Mouse (Mus musculus): ENCODE measurements around the gene Efcab11.
A peak's percentile ranks its signal among the peaks of the same experiment; 100 is the strongest.

Gene Efcab11

DNA sequence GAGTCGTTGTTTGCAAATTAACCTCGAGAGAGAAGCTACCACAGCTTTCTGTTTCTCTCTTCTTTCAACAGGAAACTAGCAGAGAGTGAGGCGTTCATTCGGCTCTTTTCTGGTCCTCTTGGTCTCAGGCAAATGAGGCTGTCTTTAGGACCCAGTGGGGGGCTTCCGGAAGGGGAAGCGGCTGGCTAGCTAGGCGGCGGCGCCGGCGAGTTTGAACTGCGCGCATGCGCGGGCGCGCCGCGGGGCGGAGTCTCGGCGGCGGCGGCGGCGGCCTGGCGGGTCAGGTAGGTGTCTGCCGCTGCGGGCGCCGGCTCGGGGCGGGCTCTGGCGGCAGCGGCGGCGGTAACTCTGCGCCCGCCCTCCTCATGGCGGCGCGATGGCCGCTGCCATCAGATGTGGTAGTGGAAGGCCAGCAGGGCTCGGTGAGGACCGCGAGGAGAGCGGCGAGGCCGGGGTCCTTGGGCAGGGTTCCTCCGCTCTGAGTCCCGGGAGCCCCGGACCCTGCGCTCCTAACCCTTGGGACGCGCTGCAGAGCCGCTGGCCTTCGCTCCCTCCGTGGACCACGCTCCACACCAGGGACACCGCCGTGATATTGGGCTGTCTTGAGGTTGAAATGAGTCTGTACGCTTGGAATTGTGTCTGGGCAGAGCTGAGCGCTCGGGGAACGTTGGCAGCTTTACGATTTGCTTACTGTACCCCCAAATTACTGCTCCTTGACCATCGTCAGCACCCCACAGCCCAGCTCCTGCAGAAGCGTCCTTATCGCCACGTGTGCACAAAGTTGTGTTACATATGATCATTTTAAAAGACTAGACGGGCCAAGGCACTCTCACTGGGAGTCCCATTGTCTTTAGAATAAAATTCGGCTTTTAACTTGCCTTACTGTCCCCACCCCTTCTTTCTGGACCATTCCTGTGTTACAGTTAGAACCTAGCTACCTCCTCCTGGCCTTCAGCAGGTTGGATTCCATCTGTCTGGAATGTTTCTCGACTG lies at the start of gene Efcab11, which contains the start of gene Tdp1:
Gene Efcab11, minus strand, starts transcription at position 171 of the 993 bp plus-strand sequence.
Gene Tdp1, plus strand, starts transcription at position 249 of the 993 bp plus-strand sequence.
- DNase-seq (ENCODE audit: low spot score in 2 of 2) = peak; percentile 86 to 92

- DNase-seq (ENCODE audit: low spot score in 2 of 2) = no peak
Observed at GRCm38 (mm10) chr12:99933630-99934029, 49.4 kb upstream of the Efcab11 start.

DNA sequence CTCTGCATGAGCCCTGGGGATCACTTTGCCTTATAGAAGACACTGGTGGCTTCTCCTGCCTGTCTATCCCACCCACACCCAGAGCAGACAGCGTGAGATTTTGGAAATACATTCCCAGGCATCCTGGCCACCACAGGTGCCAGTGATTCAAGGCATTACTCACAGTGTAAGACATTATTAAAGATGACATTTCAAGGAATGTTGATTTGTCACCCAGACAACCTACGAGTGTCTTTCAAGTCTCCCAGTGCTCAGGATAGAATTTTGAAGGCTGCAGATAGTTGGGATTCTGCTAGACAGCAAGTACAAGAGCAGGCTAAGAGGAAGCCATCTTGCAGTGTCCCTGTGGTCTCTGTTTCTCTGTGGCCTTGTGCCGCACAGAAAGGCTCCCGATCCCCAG lies 48.0 kb upstream of the Efcab11 start:
- DNase-seq (ENCODE audit: low spot score in 2 of 2) = no peak

- no peak for DNase-seq (ENCODE audit: low spot score in 2 of 2)
Observed at GRCm38 (mm10) chr12:99929160-99929559, 44.9 kb upstream of the Efcab11 start.

- no peak for DNase-seq (ENCODE audit: low spot score in 2 of 2)
Observed at GRCm38 (mm10) chr12:99928311-99928710, 44.1 kb upstream of the Efcab11 start.

DNA sequence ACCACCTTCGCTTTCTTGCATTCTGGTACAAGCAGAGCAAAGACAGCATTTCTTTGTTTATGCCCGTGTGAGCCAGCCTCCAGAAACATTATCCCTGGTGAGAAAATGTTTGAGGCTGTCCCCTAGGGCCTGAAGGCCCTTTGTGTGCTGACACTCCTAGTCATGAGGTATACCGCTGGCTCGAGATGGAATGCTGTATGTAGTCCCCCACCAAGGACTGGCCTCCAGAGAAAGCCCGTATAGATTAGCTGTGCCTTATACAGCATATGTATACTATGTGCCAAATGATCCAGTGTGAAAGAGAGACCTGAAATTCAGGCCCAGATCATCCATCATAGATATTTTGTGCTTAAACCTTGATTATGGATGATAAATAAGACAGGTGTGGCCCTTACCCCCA lies 39.5 kb upstream of the Efcab11 start:
- DNase-seq (ENCODE audit: low spot score in 2 of 2) = no peak

- no peak for DNase-seq (ENCODE audit: low spot score in 2 of 2)
Observed at GRCm38 (mm10) chr12:99923131-99923606, 38.9 kb upstream of the Efcab11 start.

DNA sequence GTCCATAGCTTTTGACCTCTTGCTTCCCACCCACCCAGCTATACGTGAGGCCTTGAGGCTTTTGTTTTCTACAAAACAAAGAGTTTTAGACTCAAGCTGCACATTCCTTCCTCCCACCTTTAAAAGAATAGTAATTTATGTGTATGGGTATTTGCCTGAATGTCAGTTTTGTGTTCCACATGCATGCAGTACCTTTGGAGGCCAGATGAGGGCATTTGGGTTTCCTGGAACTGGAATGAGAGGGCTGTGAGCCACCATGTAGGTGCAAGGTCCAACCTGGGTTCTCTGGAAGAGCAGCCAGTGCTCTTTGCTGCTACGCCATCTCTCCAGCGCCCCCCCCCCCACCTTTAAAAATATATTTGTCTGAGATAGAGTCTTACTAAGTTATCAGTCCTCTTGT lies 36.8 kb upstream of the Efcab11 start:
- DNase-seq (ENCODE audit: low spot score in 2 of 2) = no peak

DNA sequence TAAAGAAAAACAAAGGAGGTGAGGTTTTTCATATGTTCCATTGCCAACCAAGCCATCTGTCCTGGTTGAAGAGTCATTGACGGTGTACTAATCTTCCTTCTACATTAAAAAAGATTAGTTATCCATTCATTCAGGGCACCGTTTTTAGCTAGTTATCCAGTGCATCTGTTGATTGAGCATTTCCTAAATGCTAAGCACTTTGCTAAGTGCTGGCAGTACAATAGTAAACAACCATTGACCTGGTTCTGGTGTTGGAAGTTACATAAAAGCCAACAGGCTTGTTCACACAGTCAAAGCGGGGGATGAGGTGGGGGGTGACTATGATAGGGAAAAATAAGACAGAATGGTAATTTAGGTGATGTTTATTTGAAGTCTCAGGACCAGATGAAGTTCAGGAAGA lies 35.4 kb upstream of the Efcab11 start:
- DNase-seq (ENCODE audit: low spot score in 2 of 2) = no peak

DNA sequence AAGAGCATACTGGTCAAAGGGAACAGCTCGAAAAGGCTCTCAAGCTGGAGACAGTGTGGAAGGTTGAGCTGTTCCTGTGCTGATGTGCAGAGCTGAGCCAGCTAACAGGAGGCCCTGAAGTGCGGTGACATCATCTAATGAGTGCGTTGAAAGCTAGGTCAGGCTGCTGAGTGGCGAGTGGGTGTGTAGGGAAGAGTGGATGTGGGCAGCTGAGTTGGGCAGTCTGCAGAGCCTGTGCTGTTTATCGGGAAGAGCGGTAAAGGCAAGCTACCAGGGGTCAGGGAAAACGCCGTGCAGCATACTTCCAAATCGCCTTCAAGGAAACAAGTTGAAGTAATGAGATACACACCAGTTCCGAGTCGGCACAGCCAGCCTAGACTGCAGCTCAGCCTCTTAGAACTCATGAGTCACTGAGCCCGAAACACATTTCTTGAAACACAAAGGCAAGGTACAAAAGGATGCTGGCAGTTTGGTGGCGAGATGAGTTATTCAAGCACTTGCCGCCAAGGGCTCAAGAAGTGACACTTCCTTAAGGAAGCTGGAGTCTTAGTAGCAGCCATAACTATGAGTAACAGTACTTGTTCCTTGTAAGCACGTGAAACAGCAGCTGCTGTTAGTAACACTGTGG lies 33.7 kb upstream of the Efcab11 start:
- no peak for DNase-seq (ENCODE audit: low spot score in 2 of 2)

- DNase-seq (ENCODE audit: low spot score in 2 of 2) = no peak
Observed at GRCm38 (mm10) chr12:99911466-99911865, 27.2 kb upstream of the Efcab11 start.

DNA sequence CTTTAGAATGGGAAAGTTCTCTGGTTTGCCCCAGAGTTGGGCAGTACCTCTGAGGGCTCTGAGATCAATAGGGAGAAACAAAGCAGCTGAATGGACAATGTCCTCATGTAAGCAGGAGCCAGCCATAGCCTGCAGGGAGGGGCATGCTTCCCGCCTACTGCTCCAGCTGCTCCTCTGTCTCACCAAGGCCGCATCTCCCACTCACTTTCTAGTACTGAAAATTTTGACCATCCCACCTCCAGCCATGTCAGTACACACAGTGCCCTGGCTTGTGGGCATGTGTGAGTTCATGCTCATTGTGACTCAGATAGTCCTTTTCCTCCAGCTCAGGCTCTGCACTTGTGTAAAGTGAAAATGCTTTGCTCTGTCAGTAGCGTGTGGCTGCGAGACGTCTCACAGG lies 20.3 kb upstream of the Efcab11 start:
- DNase-seq (ENCODE audit: low spot score in 2 of 2) = no peak

DNA sequence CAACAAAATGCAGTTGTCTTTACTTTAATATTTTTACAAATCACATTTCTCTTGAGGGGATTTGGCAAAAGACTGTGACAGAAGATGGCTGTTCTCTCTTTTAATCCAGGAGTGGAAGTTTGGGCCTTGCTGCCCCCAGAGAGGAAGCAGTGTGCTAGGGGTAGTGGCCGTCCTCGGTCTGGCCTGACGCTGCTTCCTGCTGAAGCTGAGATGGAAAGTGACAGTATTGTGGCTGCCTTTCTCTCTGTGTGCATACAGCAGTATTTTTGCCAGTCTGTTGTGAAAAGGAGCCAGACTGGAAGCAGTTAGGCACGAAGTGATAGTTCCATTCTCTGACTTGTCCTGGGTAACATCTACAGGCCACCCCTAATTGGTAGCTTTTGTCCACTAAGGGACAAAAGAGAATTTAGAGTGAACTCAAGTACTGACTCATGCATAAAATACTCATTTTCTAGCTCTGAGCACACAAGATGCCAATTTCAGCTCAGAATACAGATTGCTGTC lies 18.7 kb upstream of the Efcab11 start:
- DNase-seq (ENCODE audit: low spot score in 2 of 2) = no peak

- DNase-seq (ENCODE audit: low spot score in 2 of 2) = no peak
Observed at GRCm38 (mm10) chr12:99901973-99902866, 18.0 kb upstream of the Efcab11 start.

DNA sequence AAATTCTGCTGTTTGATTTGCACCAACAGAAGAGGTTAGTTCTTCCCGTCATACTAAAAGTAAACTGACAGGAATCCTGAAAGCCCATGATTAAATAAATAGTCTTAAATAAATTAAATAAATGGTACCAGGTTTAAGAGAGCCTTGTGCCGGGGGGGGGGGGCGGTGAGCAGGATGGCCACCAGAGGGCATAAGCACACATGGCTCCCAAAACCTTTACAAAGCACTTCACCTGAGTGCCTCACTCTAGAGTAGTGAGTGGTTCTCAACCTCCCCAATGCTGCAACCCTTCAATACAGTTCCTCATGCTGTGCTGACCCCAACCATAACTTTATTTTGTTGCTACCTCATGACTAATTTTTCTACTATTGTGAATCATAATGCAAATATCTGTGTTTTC lies 15.8 kb upstream of the Efcab11 start:
- DNase-seq (ENCODE audit: low spot score in 2 of 2) = no peak

GRCm38 (mm10) chr12:99898248-99898870 lies 14.1 kb upstream of the Efcab11 start:
- no peak for DNase-seq (ENCODE audit: low spot score in 2 of 2)

GRCm38 (mm10) chr12:99897846-99898245 lies 13.6 kb upstream of the Efcab11 start:
- no peak for DNase-seq (ENCODE audit: low spot score in 2 of 2)

GRCm38 (mm10) chr12:99885282-99885901 lies 1.2 kb upstream of the Efcab11 start:
- DNase-seq (ENCODE audit: low spot score in 2 of 2) = no peak

DNA sequence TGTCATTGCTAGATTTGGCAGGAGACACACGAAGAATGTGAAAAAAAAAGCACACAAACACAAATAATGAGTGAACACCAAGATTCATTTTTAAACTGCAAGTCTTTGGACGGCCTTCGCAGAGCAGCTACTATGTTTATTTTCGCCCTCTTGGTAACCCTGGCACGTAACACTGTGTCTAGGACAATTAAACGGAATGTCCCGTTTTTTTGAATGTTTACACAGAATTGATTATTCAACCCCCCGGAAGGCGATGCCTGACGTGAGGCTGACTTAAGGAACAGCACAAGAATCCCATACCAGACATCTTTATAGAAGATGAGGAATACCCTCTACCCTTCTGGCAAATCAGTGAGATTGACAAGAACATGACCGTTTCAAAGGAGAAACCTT lies 530 bp downstream of the Efcab11 start:
- DNase-seq (ENCODE audit: low spot score in 2 of 2) = no peak

DNA sequence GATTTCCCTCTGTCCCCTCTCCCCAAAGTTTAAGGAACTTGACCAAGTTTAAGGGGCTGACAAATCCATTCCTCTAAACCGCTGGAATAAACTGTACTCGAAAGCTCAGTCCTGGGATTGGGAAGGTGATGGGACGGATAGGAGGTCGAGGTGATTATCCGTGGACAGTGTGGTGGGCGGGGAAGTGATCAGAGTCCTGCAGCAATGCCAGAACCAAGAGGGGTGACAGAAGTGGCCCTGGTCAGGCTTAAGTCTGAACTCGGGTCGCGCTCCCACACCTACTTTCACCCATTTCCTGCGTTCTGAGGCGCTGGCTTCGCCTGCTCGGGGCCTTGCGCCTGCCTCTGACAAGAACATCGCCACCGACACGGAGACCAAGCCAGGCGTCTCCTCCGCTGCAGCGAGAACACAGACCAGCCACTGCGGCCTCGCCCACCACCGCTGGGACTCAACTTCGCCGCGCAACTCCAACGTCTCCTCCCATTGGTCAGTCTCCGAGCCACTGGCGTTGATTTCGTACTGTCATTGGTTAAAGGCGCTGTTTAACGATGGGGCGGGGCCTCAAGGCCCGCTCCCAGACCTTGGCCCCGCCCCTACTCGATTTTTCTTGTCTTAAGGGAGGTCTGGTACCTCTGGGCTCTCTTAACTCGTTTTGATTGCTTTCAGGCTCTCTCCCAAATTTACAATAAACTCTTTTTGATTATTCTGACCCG lies 1.1 kb downstream of the Efcab11 start:
- DNase-seq (ENCODE audit: low spot score in 2 of 2) = peak; percentile 81 to 86
